Mouse (Mus musculus) G1E (cell line): ENCODE results near the gene Acy3. TPM values are rescaled to one million over a fixed set of nuclear protein-coding genes. Genes with fewer than 3 reads are reported as not detected.
A peak's percentile ranks its signal among the peaks of the same experiment; 100 is the strongest.

Experiments
- ATAC-seq: 2 replicates; pipeline ENCODE4 v1.8.0; 2016; ENCODE audit warnings: mild to moderate bottlenecking; ENCODE audit not compliant: insufficient number of reproducible peaks, poor library complexity, low FRiP score, severe bottlenecking; ENCODE audit errors: extremely low read depth
- DNase-seq: peaks from one replicate; pipeline ENCODE4 v3.0.0; 2012; ENCODE audit warnings: low spot score
- H3K27me3 ChIP-seq: 2 replicates; pipeline ENCODE4 v1.6.1; 2012; ENCODE audit warnings: mild to moderate bottlenecking, low read length, inconsistent platforms; ENCODE audit not compliant: insufficient read depth
- H3K36me3 ChIP-seq: replicated peaks from 2 replicates; pipeline ENCODE3; 2012; ENCODE audit warnings: mild to moderate bottlenecking, inconsistent platforms
- H3K4me1 ChIP-seq: 2 replicates; pipeline ENCODE4 v1.6.1; 2012; ENCODE audit warnings: low read depth, low read length, inconsistent platforms, mixed read lengths; ENCODE audit not compliant: insufficient read depth
- H3K4me3 ChIP-seq: 2 replicates; pipeline ENCODE4 v1.5.1; 2012; ENCODE audit warnings: low read depth, mild to moderate bottlenecking, inconsistent platforms, low read length, moderate library complexity, mixed read lengths
- H3K9me3 ChIP-seq: replicated peaks from 2 replicates; pipeline ENCODE4 v1.6.1; 2012; ENCODE audit warnings: inconsistent platforms
- CTCF ChIP-seq: IDR thresholded peaks from 2 replicates; pipeline ENCODE4 v1.5.1; 2012; ENCODE audit warnings: low read depth, low read length, inconsistent platforms, mixed read lengths
- GATA1 ChIP-seq: IDR thresholded peaks from 2 replicates; pipeline ENCODE4 v1.6.1; 2012; ENCODE audit warnings: borderline replicate concordance, low read length, inconsistent platforms, mixed read lengths
- GATA2 ChIP-seq: IDR thresholded peaks from 2 replicates; pipeline ENCODE4 v1.6.1; 2012; ENCODE audit warnings: low read depth, low read length, inconsistent platforms, borderline replicate concordance
- POLR2AphosphoS5 ChIP-seq: IDR thresholded peaks from 2 replicates; pipeline ENCODE4 v1.6.1; 2012; ENCODE audit warnings: low read depth, low read length, inconsistent platforms; ENCODE audit not compliant: insufficient replicate concordance
- TAL1 ChIP-seq: conservative IDR thresholded peaks from 2 replicates; pipeline ENCODE4 v1.6.1; 2012; ENCODE audit warnings: low read depth, low read length, inconsistent platforms, mixed read lengths
- polyA plus RNA-seq: library from polyadenylated mRNA; stranded (reverse); fragments of >175 nt; gene quantifications from 2 replicates; pipeline ENCODE4 v1.2.3, GENCODE M21; 2012
- total RNA-seq, 2 experiments: library from RNA; stranded (forward) in 1 of 2; stranded (reverse) in 1 of 2; fragments of 200-1000 nt in 1 of 2; fragments of >200 nt in 1 of 2; fragmentation: Nextera tagmentation in 1 of 2; gene quantifications; 2 replicates each; pipeline ENCODE4 v1.2.3; 2014 to 2017

The Acy3 gene
- total RNA-seq (2014; fragmentation: Nextera tagmentation), result 7.4 and 10.2 TPM in 2 replicates
- total RNA-seq (2017), result 0.55 and 0.70 TPM in 2 replicates
- polyA plus RNA-seq, result 3.8 TPM in 2 replicates

GRCm38 (mm10) chr19:3986334-3986733, at the start of gene Acy3:
Acy3 (plus strand) TSS chr19:3986570.
- TF ChIP-seq GATA1 (no peak), POLR2AphosphoS5 (no peak), CTCF (no peak), TAL1 (no peak), GATA2 (no peak)
- Histone ChIP-seq H3K4me3 (no peak within 1 kb of the TSS), H3K36me3 (no peaks in the 10 kb centered on the region), H3K9me3 (no peaks in the 10 kb centered on the region), H3K4me1 (peaks cover 10% of the 10 kb centered on the region), H3K27me3 (peaks cover 35% of the 10 kb centered on the region)
- peak; percentile 68 for DNase-seq
- 0 out of 2 replicates have a peak, but pooled peaks have one; percentile 8 for ATAC-seq

GRCm38 (mm10) chr19:3942315-3942714, 44.1 kb upstream of the Acy3 start:
- H3K4me1 ChIP-seq, result peaks cover 11% of the 10 kb centered on the region
- H3K36me3 ChIP-seq, result no peaks in the 10 kb centered on the region
- no peaks in the 10 kb centered on the region for H3K9me3 ChIP-seq

DNA sequence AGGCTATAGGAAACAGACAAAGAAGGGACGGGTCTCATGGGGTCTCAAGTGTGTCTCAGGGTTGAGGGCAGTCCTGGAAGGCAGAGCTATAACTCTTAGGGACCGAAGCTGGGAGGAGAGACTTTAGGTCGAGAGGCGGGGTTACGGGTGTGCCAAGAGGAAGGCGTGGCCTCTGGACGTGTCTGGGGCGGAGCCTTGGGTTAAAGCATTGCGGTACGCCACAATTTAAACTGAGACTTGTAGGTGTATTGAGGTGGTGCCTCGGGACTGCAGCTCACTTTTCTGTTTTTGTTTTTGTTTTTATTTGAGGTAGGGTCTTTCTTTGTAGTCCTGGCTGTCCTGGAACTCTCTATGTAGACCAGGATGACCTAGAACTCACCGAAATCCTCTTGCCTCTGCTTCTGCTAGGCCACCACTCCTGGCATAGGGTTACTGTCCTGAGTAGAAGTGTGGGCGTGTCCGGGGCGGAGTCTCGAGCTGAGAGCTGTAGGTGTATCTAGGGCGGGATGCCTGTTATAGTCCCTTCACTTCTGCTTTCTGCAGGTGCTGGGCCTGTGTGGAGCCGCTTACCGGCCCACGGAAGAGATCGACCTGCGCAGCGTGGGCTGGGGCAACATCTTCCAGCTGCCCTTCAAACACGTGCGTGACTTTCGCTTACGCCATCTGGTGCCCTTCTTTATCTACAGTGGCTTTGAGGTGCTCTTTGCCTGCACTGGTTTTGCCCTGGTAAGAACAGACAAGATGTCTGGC, 43.2 kb upstream of the Acy3 start:
- peaks cover 29% of the 10 kb centered on the region for H3K27me3 ChIP-seq
- no peaks in the 10 kb centered on the region for H3K36me3 ChIP-seq
- peaks cover 11% of the 10 kb centered on the region for H3K4me1 ChIP-seq
- DNase-seq, result no peak
- no peak for TF ChIP-seq GATA1
- TF ChIP-seq TAL1, result no peak
- TF ChIP-seq GATA2, result no peak
- TF ChIP-seq POLR2AphosphoS5, result no peak
- TF ChIP-seq CTCF, result no peak
- H3K9me3 ChIP-seq, result no peaks in the 10 kb centered on the region
- ATAC-seq, result no peak
- no peak overlapping the region for H3K4me3 ChIP-seq

More at GRCm38 (mm10) chr19:3942315-3942714, 44.1 kb upstream of the Acy3 start:
- no peak for TF ChIP-seq POLR2AphosphoS5
- no peak for TF ChIP-seq GATA2
- no peak for TF ChIP-seq TAL1
- TF ChIP-seq CTCF, result no peak
- peaks cover 29% of the 10 kb centered on the region for H3K27me3 ChIP-seq
- H3K4me3 ChIP-seq, result no peak overlapping the region
- DNase-seq (no peak), ATAC-seq (no peak)

- peak; percentile 56 for DNase-seq
- Histone ChIP-seq H3K4me1 (peaks cover 11% of the 10 kb centered on the region), H3K27me3 (peaks cover 38% of the 10 kb centered on the region), H3K4me3 (no peak overlapping the region), H3K9me3 (no peaks in the 10 kb centered on the region), H3K36me3 (no peaks in the 10 kb centered on the region)
- TF ChIP-seq POLR2AphosphoS5 (no peak), TAL1 (no peak), GATA1 (no peak), CTCF (no peak), GATA2 (no peak)
- no peak for ATAC-seq
These were observed 40.4 kb upstream of the Acy3 start for GRCm38 (mm10) chr19:3945872-3946564.

DNA sequence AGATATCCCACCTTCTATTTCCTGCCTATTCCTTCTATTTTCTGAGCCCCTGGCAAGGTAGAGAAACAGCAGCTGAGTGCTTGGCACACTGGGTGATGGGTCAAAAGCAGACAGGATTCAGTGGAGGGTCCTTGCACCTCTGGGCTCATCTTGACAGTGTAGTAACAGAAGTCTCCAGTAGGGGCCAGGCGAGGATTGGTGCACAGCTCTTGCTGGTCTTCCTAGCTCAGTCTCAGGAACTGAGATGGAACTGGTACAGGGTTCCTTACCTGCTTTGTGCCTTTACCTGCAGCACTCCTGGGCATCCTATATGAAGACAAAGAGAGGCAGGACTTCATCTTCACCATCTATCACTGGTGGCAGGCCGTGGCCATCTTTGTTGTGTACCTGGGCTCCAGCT, 39.7 kb upstream of the Acy3 start:
- DNase-seq, result peak; percentile 58
- H3K4me1 ChIP-seq, result peaks cover 11% of the 10 kb centered on the region

DNA sequence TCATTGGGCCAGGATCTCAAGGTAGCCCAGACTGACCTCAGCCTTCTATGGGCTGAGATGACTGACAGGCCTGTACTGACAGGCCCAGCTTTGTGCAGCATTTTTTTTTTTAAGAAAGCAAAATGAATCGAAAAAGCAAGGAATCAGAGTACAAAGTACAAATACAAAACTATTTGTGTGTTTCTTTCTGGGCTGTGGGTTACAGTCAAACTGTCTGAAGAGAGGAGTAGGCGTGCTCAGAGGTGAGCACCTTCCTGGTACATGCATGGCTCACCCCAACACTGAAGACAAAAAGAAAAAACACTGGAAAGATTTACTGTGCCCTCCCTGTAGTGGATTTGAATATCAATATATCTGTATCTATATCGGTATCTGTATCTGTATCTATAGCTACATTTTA, 38.6 kb upstream of the Acy3 start:
- Histone ChIP-seq H3K4me3 (no peak overlapping the region), H3K36me3 (no peaks in the 10 kb centered on the region), H3K4me1 (peaks cover 11% of the 10 kb centered on the region), H3K9me3 (no peaks in the 10 kb centered on the region), H3K27me3 (peaks cover 20% of the 10 kb centered on the region; the same call in 1 of the 2 replicates)
- TF ChIP-seq TAL1 (no peak), GATA1 (no peak), POLR2AphosphoS5 (no peak), GATA2 (no peak), CTCF (no peak)
- no peak for ATAC-seq
- DNase-seq, result no peak

More for the DNA sequence above, 39.7 kb upstream of the Acy3 start:
- peak; percentile 40 for ATAC-seq
- no peak overlapping the region for H3K4me3 ChIP-seq
- no peaks in the 10 kb centered on the region for H3K9me3 ChIP-seq
- H3K36me3 ChIP-seq, result no peaks in the 10 kb centered on the region
- H3K27me3 ChIP-seq, result peaks cover 31% of the 10 kb centered on the region
- no peak for TF ChIP-seq GATA2
- peak; percentile 74 for TF ChIP-seq CTCF

DNA sequence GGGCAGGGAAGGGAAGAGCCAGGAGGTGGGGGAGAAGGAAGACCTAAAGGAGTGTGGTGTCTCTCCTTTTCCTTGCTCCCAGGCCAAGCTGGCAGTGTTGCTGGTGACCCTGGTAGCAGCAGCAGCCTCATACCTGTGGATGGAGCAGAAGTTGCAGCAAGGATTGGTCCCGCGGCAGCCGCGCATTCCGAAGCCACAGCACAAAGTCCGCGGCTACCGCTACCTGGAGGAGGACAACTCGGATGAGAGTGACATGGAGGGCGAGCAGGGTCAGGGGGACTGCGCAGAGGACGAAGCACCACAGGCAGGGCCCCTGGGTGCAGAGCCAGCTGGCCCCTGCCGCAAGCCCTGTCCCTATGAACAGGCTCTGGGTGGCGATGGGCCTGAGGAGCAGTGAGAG, 37.8 kb upstream of the Acy3 start:
- no peaks in the 10 kb centered on the region for H3K36me3 ChIP-seq
- no peak for TF ChIP-seq TAL1
- H3K27me3 ChIP-seq, result peaks cover 18% of the 10 kb centered on the region; the same call in 1 of the 2 replicates
- peaks cover 6% of the 10 kb centered on the region; the same call in 1 of the 2 replicates for H3K4me1 ChIP-seq
- DNase-seq, result no peak
- ATAC-seq, result no peak
- H3K4me3 ChIP-seq, result no peak overlapping the region
- no peaks in the 10 kb centered on the region for H3K9me3 ChIP-seq
